Mouse (Mus musculus) embryonic facial prominence, embryonic 13.5 days (tissue): Measurements from ENCODE around the gene Tacc3. TPM values are rescaled to one million over a fixed set of nuclear protein-coding genes. Genes with fewer than 3 reads are reported as not detected.

Source experiments
- ATAC-seq: fragments of 200-750 bp; cut with Nextera tagmentation; 2 replicates; pipeline ENCODE4 v1.8.0; 2017; ENCODE audit warnings: low read depth; ENCODE audit not compliant: insufficient number of reproducible peaks, insufficient read depth, low FRiP score, low TSS enrichment
- H3K27ac ChIP-seq: fragments of 300-500 bp; sonication (generic); 2 replicates; pipeline ENCODE4 v1.5.1; 2015; ENCODE audit warnings: moderate library complexity, mild to moderate bottlenecking, inconsistent platforms
- H3K27me3 ChIP-seq: fragments of 300-500 bp; sonication (generic); 2 replicates; pipeline ENCODE4 v1.6.1; 2015; ENCODE audit warnings: mild to moderate bottlenecking, inconsistent platforms
- H3K36me3 ChIP-seq: fragments of 300-500 bp; sonication (generic); 2 replicates; pipeline ENCODE4 v1.6.1; 2015; ENCODE audit warnings: mild to moderate bottlenecking, inconsistent platforms
- H3K4me1 ChIP-seq: fragments of 300-500 bp; sonication (generic); 2 replicates; pipeline ENCODE4 v1.6.1; 2015; ENCODE audit warnings: inconsistent platforms
- H3K4me2 ChIP-seq: fragments of 300-500 bp; sonication (generic); 2 replicates; pipeline ENCODE4 v1.6.1; 2015; ENCODE audit warnings: moderate library complexity, mild to moderate bottlenecking, inconsistent platforms
- H3K4me3 ChIP-seq: fragments of 300-500 bp; sonication (generic); 2 replicates; pipeline ENCODE4 v1.5.1; 2015; ENCODE audit warnings: mild to moderate bottlenecking, inconsistent platforms
- H3K9ac ChIP-seq: fragments of 300-500 bp; sonication (generic); 2 replicates; pipeline ENCODE4 v1.6.1; 2015; ENCODE audit warnings: mild to moderate bottlenecking, inconsistent platforms
- H3K9me3 ChIP-seq: fragments of 300-500 bp; sonication (generic); 2 replicates; pipeline ENCODE4 v1.6.1; 2016; ENCODE audit warnings: inconsistent platforms
- WGBS: fragments of 180-500 bp; shearing (Covaris S2); methylation state at CpG from one replicate; pipeline ENCODE4 v1.1.7; 2015; ENCODE audit warnings: mixed read lengths; 5-methylcytosine and 5-hydroxymethylcytosine counted together
- polyA plus RNA-seq: library from polyadenylated mRNA; unstranded; fragments of >200 nt; fragmentation: Nextera tagmentation; extraction: Ambion mirVana; gene quantifications from 2 replicates; pipeline ENCODE4 v1.2.1, GENCODE M21; 2015

Gene Tacc3
- polyA plus RNA-seq, 1 experiment from 2014 or later: 208 TPM

- ATAC-seq: no peak
- 69% methylated on average over 2 of the region's 2 CpGs for WGBS
These were observed 54.6 kb downstream of the Tacc3 start for GRCm38 (mm10) chr5:33712550-33712949.

GRCm38 (mm10) chr5:33715182-33715581 lies 57.3 kb downstream of the Tacc3 start:
- no peaks in the 10 kb centered on the region for H3K36me3 ChIP-seq
- H3K9ac ChIP-seq: no peak overlapping the region
- no peak overlapping the region for H3K4me2 ChIP-seq
- H3K27ac ChIP-seq: no peak overlapping the region
- H3K27me3 ChIP-seq: no peaks in the 10 kb centered on the region; the same call in 1 of the 2 replicates
- H3K4me1 ChIP-seq: peaks cover 21% of the 10 kb centered on the region
- no peak overlapping the region for H3K4me3 ChIP-seq
- H3K9me3 ChIP-seq: no peaks in the 10 kb centered on the region
- WGBS: 76% methylated on average over 2 of the region's 2 CpGs
- ATAC-seq: no peak

More at GRCm38 (mm10) chr5:33712550-33712949, 54.6 kb downstream of the Tacc3 start:
- Histone ChIP-seq H3K4me3 (no peak overlapping the region), H3K9me3 (no peaks in the 10 kb centered on the region), H3K9ac (no peak overlapping the region), H3K4me2 (no peak overlapping the region), H3K27me3 (no peaks in the 10 kb centered on the region), H3K36me3 (no peaks in the 10 kb centered on the region), H3K4me1 (peaks cover 15% of the 10 kb centered on the region), H3K27ac (no peak overlapping the region)

- Histone ChIP-seq H3K4me3 (no peak overlapping the region; the same call in 1 of the 2 replicates), H3K9ac (no peak overlapping the region), H3K4me1 (peaks cover 28% of the 10 kb centered on the region), H3K4me2 (no peak overlapping the region), H3K27ac (peak overlapping the region; percentile 79), H3K27me3 (peaks cover 11% of the 10 kb centered on the region), H3K9me3 (no peaks in the 10 kb centered on the region), H3K36me3 (no peaks in the 10 kb centered on the region)
- peak; percentile 69; the same call in 1 of the 2 replicates for ATAC-seq
- WGBS: 67% methylated on average over 6 of the region's 6 CpGs
These were observed 58.5 kb downstream of the Tacc3 start for GRCm38 (mm10) chr5:33716467-33716866.

- 78% methylated on average over 5 of the region's 5 CpGs for WGBS
These were observed 60.5 kb downstream of the Tacc3 start for GRCm38 (mm10) chr5:33718460-33718859.

GRCm38 (mm10) chr5:33720852-33721490 lies 63.0 kb downstream of the Tacc3 start:
- H3K27ac ChIP-seq: peak overlapping the region; percentile 78
- no peaks in the 10 kb centered on the region for H3K9me3 ChIP-seq
- peak overlapping the region; percentile 81 for H3K4me3 ChIP-seq
- peaks cover 42% of the 10 kb centered on the region for H3K27me3 ChIP-seq
- H3K4me1 ChIP-seq: peaks cover 50% of the 10 kb centered on the region
- 0 out of 2 replicates have a peak, but pooled peaks cover 6% of the 10 kb centered on the region for H3K36me3 ChIP-seq
- H3K4me2 ChIP-seq: peak overlapping the region; percentile 98
- no peak for ATAC-seq
- peak overlapping the region; percentile 85; the same call in 1 of the 2 replicates for H3K9ac ChIP-seq
- 13% methylated on average over 8 of the region's 8 CpGs for WGBS

More at GRCm38 (mm10) chr5:33718460-33718859, 60.5 kb downstream of the Tacc3 start:
- ATAC-seq: no peak
- H3K27ac ChIP-seq: no peak overlapping the region
- peaks cover 22% of the 10 kb centered on the region for H3K27me3 ChIP-seq
- H3K4me2 ChIP-seq: no peak overlapping the region
- H3K36me3 ChIP-seq: no peaks in the 10 kb centered on the region
- peaks cover 38% of the 10 kb centered on the region for H3K4me1 ChIP-seq
- no peaks in the 10 kb centered on the region for H3K9me3 ChIP-seq
- no peak overlapping the region for H3K9ac ChIP-seq
- no peak overlapping the region for H3K4me3 ChIP-seq

GRCm38 (mm10) chr5:33721541-33722265 lies 63.8 kb downstream of the Tacc3 start, which contains the start of gene Fgfr3:
Fgfr3 (plus strand) TSS chr5:33721674.
- peak within 1 kb of the TSS; percentile 98 for H3K4me2 ChIP-seq
- no peaks in the 10 kb centered on the region for H3K9me3 ChIP-seq
- 0 out of 2 replicates have a peak, but pooled peaks cover 6% of the 10 kb centered on the region for H3K36me3 ChIP-seq
- H3K27me3 ChIP-seq: peaks cover 42% of the 10 kb centered on the region
- peak; percentile 77 for ATAC-seq
- peaks cover 42% of the 10 kb centered on the region for H3K4me1 ChIP-seq
- H3K9ac ChIP-seq: peak within 1 kb of the TSS; percentile 85
- H3K4me3 ChIP-seq: peak within 1 kb of the TSS; percentile 81
- WGBS: under 1% methylated on average over 73 of the region's 73 CpGs
- peak within 1 kb of the TSS; percentile 78 for H3K27ac ChIP-seq

GRCm38 (mm10) chr5:33722266-33723018 lies 64.5 kb downstream of the Tacc3 start:
- H3K27me3 ChIP-seq: peaks cover 42% of the 10 kb centered on the region

GRCm38 (mm10) chr5:33723019-33723640 lies 65.2 kb downstream of the Tacc3 start:
- H3K9me3 ChIP-seq: no peaks in the 10 kb centered on the region
- peak overlapping the region; percentile 98 for H3K4me2 ChIP-seq
- H3K4me3 ChIP-seq: peak overlapping the region; percentile 81
- peaks cover 36% of the 10 kb centered on the region for H3K4me1 ChIP-seq
- H3K27ac ChIP-seq: peak overlapping the region; percentile 41
- WGBS: under 1% methylated on average over 56 of the region's 61 CpGs
- H3K36me3 ChIP-seq: peaks cover 16% of the 10 kb centered on the region
- peaks cover 42% of the 10 kb centered on the region for H3K27me3 ChIP-seq
- H3K9ac ChIP-seq: peak overlapping the region; percentile 85
- ATAC-seq: no peak

More at GRCm38 (mm10) chr5:33722266-33723018, 64.5 kb downstream of the Tacc3 start:
- H3K9ac ChIP-seq: peak overlapping the region; percentile 85
- peak overlapping the region; percentile 98 for H3K4me2 ChIP-seq
- 0 out of 2 replicates have a peak, but pooled peaks have one; percentile 2 for ATAC-seq
- H3K9me3 ChIP-seq: no peaks in the 10 kb centered on the region
- peak overlapping the region; percentile 78 for H3K27ac ChIP-seq
- peaks cover 38% of the 10 kb centered on the region for H3K4me1 ChIP-seq
- H3K36me3 ChIP-seq: peaks cover 9% of the 10 kb centered on the region
- peak overlapping the region; percentile 81 for H3K4me3 ChIP-seq
- WGBS: under 1% methylated on average over 53 of the region's 53 CpGs

- Histone ChIP-seq H3K27ac (peak overlapping the region; percentile 41; the same call in 1 of the 2 replicates), H3K9ac (peak overlapping the region; percentile 85), H3K36me3 (peaks cover 22% of the 10 kb centered on the region), H3K9me3 (no peaks in the 10 kb centered on the region), H3K4me3 (peak overlapping the region; percentile 81), H3K4me1 (peaks cover 32% of the 10 kb centered on the region), H3K4me2 (peak overlapping the region; percentile 98), H3K27me3 (peaks cover 42% of the 10 kb centered on the region)
- ATAC-seq: no peak
- WGBS: 5% methylated on average over 36 of the region's 36 CpGs
These were observed 65.9 kb downstream of the Tacc3 start for GRCm38 (mm10) chr5:33723641-33724465.

GRCm38 (mm10) chr5:33726081-33726647 lies 68.2 kb downstream of the Tacc3 start:
- H3K27me3 ChIP-seq: peaks cover 34% of the 10 kb centered on the region
- H3K36me3 ChIP-seq: peaks cover 40% of the 10 kb centered on the region
- no peak overlapping the region for H3K27ac ChIP-seq
- H3K4me1 ChIP-seq: peaks cover 38% of the 10 kb centered on the region
- H3K9ac ChIP-seq: no peak overlapping the region
- 90% methylated on average over 7 of the region's 7 CpGs for WGBS
- ATAC-seq: no peak
- H3K9me3 ChIP-seq: no peaks in the 10 kb centered on the region
- no peak overlapping the region for H3K4me3 ChIP-seq
- H3K4me2 ChIP-seq: no peak overlapping the region
